Mouse (Mus musculus) layer of hippocampus, postnatal 36 days (tissue): ENCODE data around the gene Ptk7. TPM values are rescaled to one million over a fixed set of nuclear protein-coding genes. Genes with fewer than 3 reads are reported as not detected.
A peak's percentile ranks its signal among the peaks of the same experiment; 100 is the strongest.

Experiments used
- DNase-seq, 2 experiments: peaks; one replicate each; pipeline ENCODE4 v3.0.0; 2022
- total RNA-seq, 2 experiments: library from RNA; stranded (reverse); gene quantifications; 2 replicates each; pipeline ENCODE4 v1.2.3; 2021

Ptk7 gene
- 1 to 10 TPM; 8.5 to 9.6 TPM for total RNA-seq

DNA sequence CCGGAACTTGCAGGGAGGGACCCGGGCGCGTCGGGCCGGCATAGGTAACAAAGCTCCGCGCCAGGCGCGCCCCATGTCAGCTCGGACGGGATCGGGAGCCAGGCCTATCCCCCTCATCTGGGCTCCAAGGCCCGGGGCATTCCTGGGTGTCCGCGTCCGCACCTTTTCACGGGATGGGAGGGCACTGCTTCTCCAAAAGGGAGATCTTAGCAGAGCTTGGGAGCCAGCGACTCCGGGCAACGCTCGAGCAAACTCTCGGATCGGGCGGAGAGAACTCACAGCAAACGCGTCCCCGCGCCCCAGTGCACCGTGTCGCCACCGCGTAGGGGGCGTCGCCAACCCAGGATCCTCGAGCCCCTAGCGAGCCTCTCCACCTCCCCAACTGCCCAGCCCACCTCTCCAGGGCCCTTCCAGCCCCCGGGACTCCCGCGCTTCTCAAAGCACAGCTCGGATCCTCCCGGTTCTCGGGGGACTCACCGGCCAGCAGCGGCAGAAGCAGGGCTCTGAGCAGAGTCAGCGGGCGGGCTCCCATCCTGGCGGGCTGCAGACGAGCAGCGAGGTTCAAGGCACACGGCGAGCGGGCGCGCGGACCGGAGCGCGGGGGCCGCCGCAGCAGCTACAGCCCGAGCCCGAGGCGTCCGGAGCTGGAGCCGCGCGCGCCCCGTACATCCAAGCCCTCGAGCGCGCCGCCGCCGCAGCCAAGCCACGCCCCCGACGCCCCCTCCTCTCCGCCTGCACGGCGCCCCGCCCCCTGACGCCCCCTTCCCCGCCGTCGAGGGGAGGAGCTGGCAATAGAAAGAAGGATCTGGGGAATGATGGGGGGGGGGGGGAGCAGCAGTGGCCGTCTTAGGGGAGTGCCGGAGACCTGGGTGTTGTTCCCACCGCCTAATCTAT is at the start of gene Ptk7:
Ptk7 (minus strand) TSS at position 714 of the 894 bp plus-strand sequence.
- DNase-seq = peak; percentile 70 to 71

DNA sequence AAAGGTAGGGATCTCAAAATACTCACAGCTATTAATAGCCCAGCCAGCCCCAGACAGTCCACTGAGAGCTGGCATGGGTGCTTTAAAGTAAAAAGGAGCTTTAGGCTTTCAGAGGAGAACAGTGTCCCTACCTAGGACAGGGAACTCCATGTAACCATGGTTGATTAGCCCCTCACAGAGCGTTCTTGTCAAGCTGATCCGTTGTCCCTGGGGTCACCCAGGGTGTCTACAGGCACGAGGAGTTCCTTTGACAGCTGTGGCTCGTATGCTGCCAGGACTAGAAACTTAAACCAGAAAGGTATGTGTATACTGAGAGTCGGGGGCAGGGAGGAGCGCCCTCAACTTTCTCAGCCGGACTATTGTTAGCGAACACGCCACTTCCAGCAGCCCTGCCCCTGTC is 49.6 kb upstream of the Ptk7 start:
- no peak for DNase-seq

DNA sequence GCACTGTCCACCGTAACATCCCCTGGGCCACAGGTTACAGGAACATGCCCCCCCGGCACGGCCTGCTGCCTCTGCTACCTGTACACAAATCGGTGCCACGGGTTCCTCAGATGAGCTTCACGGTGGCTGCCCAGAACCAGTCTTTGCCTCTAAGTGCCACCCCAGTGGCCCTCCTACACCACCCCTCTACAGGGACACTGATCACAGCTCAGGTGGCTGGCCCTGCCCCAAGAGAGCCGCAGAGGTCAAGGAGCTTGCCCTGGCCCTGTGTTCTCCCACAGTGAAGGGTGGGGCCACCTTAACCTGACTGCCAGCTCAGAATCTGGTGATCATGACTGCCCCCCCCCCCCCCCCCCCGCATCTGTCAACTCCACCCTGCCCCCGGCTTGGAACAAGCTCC is 49.1 kb upstream of the Ptk7 start, which contains the start of gene Mea1:
Mea1 (plus strand) TSS at position 378 of the 400 bp plus-strand sequence.
- no peak for DNase-seq

- no peak for DNase-seq
These were observed 45.4 kb upstream of the Ptk7 start for GRCm38 (mm10) chr17:46674530-46675283.

- DNase-seq = peak; percentile 89 to 90
These were observed 44.7 kb upstream of the Ptk7 start, which contains the start of gene Rrp36 for GRCm38 (mm10) chr17:46673850-46674529. TSS of gene Rrp36 (minus strand) at chr17:46674352.

DNA sequence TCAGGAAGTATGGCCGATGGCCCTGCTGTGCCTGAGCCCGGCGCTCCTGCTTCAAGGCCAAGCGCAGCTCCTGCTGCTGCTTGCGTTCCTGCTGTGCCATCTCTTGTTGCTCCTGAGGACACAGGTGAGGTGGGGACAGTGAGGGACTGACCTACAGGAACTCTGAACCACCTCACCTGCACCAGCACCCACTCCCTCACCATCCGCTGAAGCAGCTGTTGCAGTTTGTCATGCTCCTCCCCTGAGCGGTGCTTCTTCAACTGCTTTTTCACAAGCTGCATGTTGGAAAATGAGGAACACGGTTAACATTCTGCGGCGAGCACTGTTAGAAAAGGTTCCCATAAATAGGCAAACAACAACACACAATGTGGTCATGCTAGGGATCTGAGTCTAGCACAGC is 40.6 kb upstream of the Ptk7 start:
- DNase-seq = no peak

GRCm38 (mm10) chr17:46667712-46668111 is 38.4 kb upstream of the Ptk7 start:
- no peak for DNase-seq

- no peak for DNase-seq
These were observed 33.4 kb upstream of the Ptk7 start for GRCm38 (mm10) chr17:46662730-46663129.

- no peak for DNase-seq
These were observed 32.7 kb upstream of the Ptk7 start for GRCm38 (mm10) chr17:46661981-46662380.

GRCm38 (mm10) chr17:46661351-46661750 is 32.0 kb upstream of the Ptk7 start:
- DNase-seq = no peak

DNA sequence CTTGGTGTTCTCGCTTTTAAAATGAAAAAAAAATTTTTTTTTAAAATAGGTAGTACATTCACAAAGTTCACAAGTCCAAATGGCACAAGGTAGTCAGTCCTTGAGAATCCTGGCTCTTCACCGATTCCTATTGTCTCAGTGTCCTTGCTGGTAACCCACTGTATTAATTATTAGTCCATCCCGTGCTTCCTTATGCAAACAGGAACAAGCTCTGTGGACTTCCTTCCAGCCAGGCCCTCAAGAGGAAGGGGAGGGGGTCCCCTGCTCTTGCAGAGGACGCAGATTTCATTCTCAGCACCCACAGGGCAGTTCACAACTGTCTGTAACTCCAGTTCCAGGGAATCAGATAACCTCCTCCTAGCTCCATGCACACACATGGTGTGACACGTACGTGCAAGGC is 26.8 kb upstream of the Ptk7 start:
- DNase-seq = no peak

GRCm38 (mm10) chr17:46651755-46652547 is 22.6 kb upstream of the Ptk7 start:
- no peak for DNase-seq

DNA sequence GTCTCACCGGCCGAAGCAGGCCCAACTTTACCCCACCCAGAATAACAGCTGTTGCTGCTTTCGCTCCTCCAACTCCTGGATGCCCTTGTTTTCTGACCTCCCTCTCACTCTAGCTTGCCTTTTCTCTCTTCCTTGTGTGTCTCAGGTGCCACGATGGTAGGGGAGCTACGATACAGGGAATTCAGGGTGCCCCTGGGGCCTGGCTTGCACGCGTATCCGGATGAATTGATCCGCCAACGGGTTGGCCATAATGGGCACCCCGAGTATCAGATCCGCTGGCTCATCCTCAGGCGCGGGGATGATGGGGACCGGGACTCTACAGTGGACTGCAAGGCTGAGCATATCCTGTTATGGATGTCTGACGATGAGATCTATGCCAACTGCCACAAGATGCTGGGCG is 22.0 kb upstream of the Ptk7 start:
- DNase-seq = no peak

DNA sequence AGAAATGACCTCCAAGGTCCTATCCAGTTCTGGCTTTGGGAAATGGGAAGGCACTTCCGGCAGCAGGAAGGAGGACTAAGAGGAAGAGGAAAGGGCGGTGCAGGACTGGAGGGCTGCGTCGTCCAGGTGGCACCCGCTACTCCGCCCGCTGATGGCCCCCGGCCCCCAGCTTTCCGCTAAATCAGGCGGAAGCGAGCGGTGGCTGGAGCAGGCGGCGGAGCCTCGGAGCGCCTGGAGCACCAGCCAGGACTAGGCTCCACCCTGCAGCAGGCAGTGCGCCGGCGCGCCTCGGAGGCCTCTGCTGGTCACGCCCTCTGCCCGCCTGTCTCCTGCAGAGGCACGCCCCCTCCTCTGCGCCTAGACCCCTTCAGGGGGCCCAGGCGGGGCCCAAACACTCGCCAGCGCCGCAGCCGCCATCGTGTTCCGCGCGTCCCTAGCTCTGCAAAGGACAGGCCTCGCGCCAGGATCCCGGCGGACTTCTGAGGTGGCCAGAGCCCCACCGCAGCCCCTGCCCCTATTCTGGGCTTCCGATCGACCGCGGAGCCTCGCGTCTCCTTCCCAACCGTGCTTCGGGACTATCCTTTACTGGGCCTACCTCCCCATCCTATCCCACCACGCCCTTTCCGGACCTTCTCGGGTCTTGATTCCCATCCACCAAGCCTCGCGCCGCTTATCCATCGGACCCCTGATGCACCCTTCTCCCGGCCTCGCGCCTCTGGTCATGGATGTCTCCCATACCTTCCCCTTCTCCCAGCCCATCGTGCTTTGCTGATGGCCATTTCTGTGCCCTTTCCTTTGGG is 21.1 kb upstream of the Ptk7 start, which contains the start of gene Cul7:
Cul7 (plus strand) TSS at position 106 of the 800 bp plus-strand sequence.
- peak; percentile 89 to 90 for DNase-seq

GRCm38 (mm10) chr17:46649811-46650210 is 20.5 kb upstream of the Ptk7 start:
- no peak for DNase-seq

- DNase-seq = no peak
These were observed 19.1 kb upstream of the Ptk7 start for GRCm38 (mm10) chr17:46648436-46648835.

DNA sequence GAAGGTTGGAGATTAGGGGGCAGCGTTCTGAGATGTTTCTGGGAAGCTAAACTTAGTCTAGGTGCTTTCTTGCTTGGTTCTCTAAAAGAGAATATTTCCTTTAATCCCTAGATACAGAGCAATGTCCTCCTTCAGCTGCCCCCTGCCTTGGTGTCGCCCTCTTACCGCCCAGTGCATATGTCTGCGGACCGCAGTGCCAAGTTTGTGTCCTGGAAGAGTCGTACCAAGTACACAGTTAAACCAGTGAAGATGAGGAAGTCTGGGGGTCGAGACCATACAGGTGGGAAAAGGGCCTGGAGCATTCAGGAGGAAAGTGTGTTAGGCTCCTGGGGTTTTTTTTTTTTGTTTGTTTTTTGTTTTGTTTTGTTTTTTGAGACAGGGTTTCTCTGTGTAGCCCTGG is 18.0 kb upstream of the Ptk7 start:
- DNase-seq = no peak

DNA sequence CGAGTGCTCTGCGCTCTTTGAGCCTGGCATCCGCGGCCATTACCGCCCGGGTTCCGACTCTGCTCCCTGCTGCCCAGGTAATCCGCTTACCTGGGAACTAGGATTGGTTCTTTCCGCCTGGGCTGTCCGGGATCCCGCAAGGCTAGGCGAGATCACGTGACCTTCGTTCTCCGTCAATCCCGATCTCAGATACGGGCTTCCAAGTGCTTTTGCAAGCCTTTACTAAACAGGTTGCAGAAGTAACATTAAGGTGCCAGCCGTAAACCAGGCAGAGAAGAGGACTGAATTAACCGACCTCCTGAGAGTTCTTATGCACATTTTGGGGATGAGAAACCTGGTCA is 17.0 kb upstream of the Ptk7 start:
- DNase-seq = no peak

DNA sequence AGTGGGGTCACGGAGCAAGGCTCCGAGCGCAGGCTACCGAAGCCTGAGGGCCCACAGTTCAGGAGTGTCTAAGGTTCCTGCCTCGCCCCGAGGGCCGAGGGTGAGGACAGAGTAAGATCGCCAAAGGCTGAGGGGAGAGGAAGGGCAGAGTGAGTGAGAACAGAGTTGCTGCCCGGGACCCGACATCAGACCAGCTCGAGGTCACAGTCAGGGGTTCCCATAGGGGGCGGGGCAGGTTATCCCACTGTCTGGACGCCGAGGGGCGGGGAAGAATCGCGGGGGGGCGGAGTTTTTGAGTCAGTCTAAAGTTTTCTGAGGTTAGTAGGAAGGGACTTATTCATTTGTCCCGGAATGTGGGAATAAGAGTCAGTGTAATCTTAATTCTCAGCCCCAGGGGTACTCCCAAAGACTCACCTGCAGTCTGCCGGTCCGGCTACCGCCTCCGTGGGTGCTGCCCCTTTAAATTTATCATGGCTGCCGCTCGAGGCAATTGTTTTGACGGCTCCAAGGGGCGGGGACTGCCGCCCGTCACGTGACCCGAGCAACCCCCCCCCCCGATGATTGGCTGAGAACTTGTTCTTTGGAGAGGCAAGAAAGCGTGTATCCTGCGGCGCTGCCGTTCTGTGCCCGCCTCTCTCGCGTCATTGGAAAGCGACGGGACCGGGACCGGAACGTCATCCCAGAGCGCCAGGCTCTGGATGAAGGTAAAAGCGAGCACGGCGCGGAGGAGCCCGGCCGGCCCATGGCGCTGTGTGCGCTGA is 16.4 kb upstream of the Ptk7 start, which contains the start of the genes Klc4 and Mrpl2:
Klc4 (minus strand) TSS at position 462 of the 761 bp plus-strand sequence.
Mrpl2 (plus strand) TSS at position 669 of the 761 bp plus-strand sequence.
- DNase-seq = peak; percentile 98 to 99

DNA sequence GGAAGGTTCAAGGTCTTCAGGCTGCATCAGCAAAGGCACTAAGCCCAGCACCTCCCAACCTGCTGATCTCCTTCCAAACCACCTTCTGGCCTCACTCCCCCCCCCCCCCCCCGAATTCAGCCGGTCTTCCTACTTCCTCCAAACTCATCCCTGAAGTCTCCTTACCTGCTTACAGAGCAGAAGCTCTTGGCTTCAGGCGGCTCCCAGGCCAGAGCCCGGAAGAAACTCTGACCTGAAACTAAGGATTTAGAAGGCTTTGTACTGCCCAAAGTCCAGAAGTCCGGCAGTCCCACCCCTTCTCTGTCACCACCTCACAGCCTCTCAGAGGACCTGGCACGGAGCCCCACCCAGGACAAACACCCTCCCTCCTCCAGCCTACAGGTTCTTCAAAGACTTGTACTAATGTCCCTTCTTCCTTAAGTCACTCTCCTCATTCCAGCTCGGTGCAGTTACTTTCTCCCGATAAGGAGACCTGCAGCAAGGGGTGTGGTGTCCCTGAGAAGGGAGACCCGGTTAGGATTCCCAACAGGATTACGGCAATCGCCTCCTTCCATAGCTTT is 15.7 kb upstream of the Ptk7 start:
- no peak for DNase-seq
